Mouse (Mus musculus) C2C12 (cell line): ENCODE data around the gene Tcl1b5.
"Not testable (repeated sequence)": the region's sequence is repeated elsewhere in the genome, so short reads cannot be mapped to it uniquely, and the experiment has no call there.

ENCODE experiments used
- CEBPB ChIP-seq: IDR thresholded peaks from one replicate; pipeline ENCODE4 v1.6.1; 2011; ENCODE audit warnings: low read depth, mild to moderate bottlenecking, control low read depth, moderate library complexity
- CTCF ChIP-seq: IDR thresholded peaks from one replicate; pipeline ENCODE4 v1.5.1; 2011; ENCODE audit not compliant: control insufficient read depth, insufficient read depth, insufficient read length
- FOSL1 ChIP-seq: IDR thresholded peaks from one replicate; pipeline ENCODE4 v1.8.0; 2011; ENCODE audit warnings: mild to moderate bottlenecking, low read length; ENCODE audit not compliant: poor library complexity, insufficient read depth, severe bottlenecking
- MAX ChIP-seq: IDR thresholded peaks from one replicate; pipeline ENCODE4 v1.6.1; 2011; ENCODE audit warnings: mild to moderate bottlenecking, control low read depth
- MYOD1 ChIP-seq: IDR thresholded peaks from one replicate; pipeline ENCODE4 v1.6.1; 2011; ENCODE audit warnings: low read depth; ENCODE audit not compliant: control insufficient read depth, insufficient read length
- USF1 ChIP-seq: IDR thresholded peaks from one replicate; pipeline ENCODE4 v1.6.1; 2011; ENCODE audit warnings: low read depth, mild to moderate bottlenecking, control low read depth, moderate library complexity

DNA sequence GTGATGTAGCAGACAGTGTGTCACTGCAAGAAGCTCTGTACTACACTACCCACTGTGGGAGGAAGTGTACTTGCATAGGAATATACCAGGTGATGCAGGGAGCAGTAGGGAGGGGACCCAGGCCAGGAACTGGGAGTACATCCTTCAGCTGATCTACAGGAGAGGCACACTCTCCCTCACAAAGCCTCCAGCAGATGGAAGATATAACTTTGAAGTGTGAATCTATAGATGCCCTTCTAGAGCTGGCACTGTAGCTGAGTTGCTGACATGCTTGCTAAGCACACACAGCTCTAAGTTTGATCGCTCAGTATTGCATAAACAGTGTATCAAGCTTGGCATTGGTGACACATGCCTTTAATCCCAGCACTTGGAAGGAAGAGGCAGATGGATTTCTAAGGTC is 38.4 kb upstream of the Tcl1b5 start:
- not testable (repeated sequence) for TF ChIP-seq MYOD1, CEBPB, MAX, CTCF, USF1, FOSL1
